Mouse (Mus musculus): ENCODE measurements around the gene Gnl1.
"Not testable (repeated sequence)": the region's sequence is repeated elsewhere in the genome, so short reads cannot be mapped to it uniquely, and the experiment has no call there.

The Gnl1 gene

GRCm38 (mm10) chr17:36025197-36025596 is 45.5 kb downstream of the Gnl1 start:
- DNase-seq (ENCODE audit: low spot score in 2 of 2): no peak

- DNase-seq (ENCODE audit: low spot score in 2 of 2): no peak
Observed at GRCm38 (mm10) chr17:36025901-36026300, 46.2 kb downstream of the Gnl1 start.

- DNase-seq (ENCODE audit: low spot score in 2 of 2): no peak
Observed at GRCm38 (mm10) chr17:36027663-36028062, 48.0 kb downstream of the Gnl1 start.

DNA sequence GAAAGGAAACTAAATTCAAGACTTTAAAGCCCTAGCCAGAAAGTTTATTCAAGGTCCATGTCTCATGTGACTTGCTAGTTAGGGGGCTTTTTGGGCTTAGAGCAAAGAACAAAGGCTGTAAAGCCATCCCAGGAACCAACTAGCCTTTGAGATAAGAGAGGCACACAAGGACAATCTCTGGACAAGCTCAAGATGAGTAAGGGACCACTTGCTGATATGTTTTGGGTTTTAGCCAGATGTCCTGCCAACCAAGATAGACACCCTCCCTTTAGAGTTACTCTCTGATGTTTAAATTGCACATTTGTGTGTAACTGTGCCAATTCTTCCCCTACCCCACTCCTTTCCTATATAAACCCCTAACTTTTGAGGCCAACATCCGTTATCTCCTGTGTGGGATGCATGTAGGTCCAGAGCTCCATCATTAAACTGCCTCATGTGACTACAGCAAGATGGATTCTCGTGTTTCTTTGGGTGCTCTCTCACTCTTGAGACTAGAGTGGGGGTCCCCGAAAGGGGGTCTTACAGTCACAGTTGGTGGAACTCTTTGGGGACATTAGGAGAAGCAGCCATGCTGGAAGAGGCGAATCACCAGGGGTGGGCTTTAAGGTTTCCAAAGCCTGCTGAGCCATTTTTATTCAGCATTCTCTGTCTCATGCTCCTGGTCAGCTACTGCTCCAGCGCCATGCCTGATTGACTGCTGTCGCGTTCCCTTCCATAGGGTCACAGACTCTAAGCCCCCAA is 49.4 kb downstream of the Gnl1 start:
- DNase-seq (ENCODE audit: low spot score in 2 of 2): no peak

GRCm38 (mm10) chr17:36030046-36030702 is 50.5 kb downstream of the Gnl1 start:
- DNase-seq (ENCODE audit: low spot score in 2 of 2): not testable (repeated sequence)

- not testable (repeated sequence) for DNase-seq (ENCODE audit: low spot score in 2 of 2)
Observed at GRCm38 (mm10) chr17:36030703-36031582, 51.3 kb downstream of the Gnl1 start.

GRCm38 (mm10) chr17:36031583-36032331 is 52.1 kb downstream of the Gnl1 start:
- DNase-seq (ENCODE audit: low spot score in 2 of 2): peak in 1 of 2 experiments; percentile 60

GRCm38 (mm10) chr17:36032351-36032875 is 52.8 kb downstream of the Gnl1 start, which contains the start of gene H2-T23:
H2-T23 (minus strand) TSS chr17:36032855.
- not testable (repeated sequence) for DNase-seq (ENCODE audit: low spot score in 2 of 2)

DNA sequence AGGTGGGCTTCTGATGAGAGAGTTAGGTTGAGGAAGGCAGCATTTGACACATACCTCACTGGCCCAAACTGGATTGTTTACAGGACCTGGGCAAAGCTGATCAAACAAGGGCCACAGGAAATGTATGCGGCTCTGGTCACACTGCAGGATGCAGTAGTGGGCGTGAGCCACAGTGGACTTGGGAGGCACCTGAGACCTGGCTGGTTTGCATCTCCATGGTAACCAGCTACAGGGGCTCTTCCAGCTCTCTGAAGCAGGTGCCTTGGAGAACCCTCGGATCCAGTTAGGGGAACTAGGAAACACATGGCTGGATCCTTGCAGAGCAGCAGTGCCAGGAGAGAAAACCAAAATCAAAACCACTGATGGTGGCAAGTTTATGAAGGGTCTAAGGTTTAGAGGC is 54.9 kb downstream of the Gnl1 start:
- not testable (repeated sequence) for DNase-seq (ENCODE audit: low spot score in 2 of 2)

DNA sequence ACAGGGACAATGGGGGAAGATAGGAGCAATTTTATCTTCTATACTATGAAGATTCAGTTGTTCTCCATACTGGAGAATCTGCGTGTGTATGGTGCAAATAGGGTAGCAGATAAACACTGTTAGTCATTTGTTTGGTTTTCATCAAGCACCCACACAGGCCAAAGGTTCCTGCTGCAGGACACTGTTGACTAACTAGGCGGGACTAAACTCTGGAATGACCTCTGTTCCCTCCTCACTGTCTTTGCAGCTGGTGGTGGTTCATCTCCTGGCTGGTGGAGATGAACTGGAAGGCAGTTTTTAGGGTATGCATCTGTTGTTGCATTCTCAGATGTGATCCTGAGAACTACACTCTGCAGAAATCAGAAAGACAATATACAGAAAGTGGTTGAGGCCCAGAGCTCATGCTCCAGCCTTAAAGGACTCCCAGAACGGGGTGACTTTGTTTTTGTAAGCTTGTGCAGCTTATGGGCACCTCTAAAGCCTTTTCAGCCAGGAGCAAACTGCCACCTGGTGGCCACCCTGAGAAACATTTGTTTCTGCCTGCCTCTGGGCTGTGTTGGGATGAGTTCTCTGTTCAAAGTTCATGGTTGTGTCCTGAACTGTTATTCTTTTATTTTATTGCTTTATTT is 55.5 kb downstream of the Gnl1 start:
- peak in 1 of 2 experiments; percentile 70 for DNase-seq (ENCODE audit: low spot score in 2 of 2)

- not testable (repeated sequence) for DNase-seq (ENCODE audit: low spot score in 2 of 2)
Observed at GRCm38 (mm10) chr17:36036126-36036525, 56.5 kb downstream of the Gnl1 start.

Measured in frontal cortex, postnatal 36 days (tissue).